Mouse (Mus musculus): ENCODE data around the gene Nfia.

Gene Nfia

DNA sequence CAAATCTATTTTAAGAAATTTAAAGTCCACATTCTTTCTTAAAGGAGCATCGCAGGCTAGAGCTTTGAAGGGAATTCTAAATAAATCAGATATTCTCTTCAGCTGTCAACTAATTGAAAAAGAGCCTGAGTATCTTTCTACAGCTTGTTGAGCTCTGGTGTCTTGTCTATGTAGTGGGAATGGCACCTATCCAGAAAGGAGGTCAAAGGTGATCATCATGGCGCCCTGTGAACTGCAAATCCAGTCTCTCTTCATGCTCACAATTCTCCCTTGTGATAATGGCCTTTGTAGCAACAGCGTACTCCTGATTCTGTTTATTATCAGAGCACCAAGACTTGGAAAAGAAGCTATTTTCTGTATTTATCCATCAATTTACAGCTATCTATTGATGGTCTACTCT is 6.4 kb upstream of the Nfia start:
- DNase-seq (ENCODE audit: low spot score) = no peak

DNA sequence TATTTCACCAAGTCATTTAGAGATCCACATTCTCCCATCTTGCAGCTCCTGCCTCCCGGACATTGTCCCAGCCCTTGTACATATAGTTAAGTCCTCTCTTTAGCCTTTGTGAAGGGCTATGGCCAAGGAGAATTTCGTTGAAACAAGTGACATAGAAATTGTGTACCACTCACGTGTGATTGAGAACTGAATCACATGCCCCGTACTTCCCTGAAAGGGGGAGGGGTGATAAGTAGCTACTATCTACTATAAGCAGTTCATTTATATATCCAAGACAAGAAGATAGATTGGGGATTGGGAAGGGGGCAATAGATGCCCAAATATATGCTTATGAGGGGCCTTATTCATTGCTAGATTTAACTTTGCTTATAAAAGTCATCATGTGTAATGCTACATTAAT is 5.5 kb upstream of the Nfia start:
- DNase-seq (ENCODE audit: low spot score) = no peak

DNA sequence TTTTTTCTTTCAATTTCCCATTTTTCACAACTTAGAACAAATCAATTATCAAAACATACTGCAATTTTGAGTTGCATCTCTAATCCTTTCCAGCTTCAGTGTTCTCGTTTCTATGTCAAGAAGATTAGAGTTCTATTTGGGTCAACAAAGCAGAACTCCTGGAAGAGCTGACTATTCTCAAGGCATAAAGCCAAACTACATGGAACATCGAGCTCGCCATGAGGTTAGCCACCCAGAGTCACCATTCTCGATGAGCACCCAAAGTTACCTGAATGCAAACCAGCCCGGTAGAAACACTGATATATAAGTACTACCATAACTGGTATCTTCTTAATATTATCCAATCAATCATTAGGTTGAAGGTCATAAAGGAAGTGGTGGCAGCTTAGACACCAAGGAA is 5.0 kb upstream of the Nfia start:
- no peak for DNase-seq (ENCODE audit: low spot score)

DNA sequence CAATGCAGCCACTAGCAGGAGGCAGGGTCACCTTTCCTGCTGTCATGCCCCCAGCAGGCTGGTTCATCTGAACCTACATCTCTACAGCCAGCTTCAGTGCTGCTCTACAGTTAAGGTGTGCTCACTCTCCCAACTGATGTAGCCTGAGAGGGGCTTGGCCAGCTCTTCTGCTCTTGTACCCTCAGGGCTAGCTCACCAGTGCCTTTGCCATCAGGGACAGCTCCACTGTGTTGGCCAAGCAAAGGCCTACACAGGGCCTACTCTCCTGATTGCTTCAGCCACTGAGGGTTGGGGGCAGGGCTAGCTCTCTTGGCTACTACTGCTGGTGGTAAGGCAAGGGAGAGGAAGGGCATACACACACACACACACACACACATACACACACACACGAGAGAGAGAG is 2.7 kb upstream of the Nfia start:
- no peak for DNase-seq (ENCODE audit: low spot score)

DNA sequence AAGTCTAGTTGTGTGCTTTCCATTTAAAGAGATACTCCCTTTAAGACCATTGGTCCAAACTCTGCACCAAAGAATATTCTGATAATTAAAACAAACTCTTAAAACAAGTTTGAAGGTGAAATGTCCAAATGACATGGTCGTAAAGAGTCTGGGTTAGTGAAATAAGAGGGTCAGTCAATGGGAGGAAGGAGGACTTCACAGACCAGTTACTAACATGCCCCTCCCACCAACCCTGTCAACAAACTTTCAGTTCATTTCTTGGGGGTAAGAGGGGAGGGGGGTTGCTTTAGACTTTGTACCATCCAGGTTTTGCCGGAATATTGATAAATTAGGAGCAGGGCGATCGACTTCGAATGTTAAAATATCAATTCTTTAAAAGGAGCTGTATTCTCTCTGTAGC is 1.1 kb upstream of the Nfia start:
- no peak for DNase-seq (ENCODE audit: low spot score)

DNA sequence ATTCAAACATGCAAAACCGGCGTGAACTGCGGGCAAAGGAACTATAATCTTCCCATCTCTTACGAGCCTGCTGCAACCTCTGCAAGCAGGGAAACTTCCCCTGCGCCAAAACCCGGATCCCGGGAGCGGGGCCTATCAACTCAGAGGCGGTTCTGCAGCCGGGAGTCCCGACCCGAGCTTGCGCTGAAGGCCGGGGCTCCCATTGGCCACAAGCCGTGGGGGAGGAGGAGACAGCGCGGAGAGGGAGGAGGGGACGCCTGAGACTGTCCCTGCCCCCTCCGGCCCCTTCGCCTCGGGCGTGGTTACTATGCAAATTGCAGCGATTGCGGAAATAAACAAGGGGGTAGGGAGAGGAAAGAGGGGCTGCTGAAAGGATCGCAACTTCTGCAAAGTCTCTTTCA is 450 bp upstream of the Nfia start:
- DNase-seq (ENCODE audit: low spot score) = peak; percentile 98

DNA sequence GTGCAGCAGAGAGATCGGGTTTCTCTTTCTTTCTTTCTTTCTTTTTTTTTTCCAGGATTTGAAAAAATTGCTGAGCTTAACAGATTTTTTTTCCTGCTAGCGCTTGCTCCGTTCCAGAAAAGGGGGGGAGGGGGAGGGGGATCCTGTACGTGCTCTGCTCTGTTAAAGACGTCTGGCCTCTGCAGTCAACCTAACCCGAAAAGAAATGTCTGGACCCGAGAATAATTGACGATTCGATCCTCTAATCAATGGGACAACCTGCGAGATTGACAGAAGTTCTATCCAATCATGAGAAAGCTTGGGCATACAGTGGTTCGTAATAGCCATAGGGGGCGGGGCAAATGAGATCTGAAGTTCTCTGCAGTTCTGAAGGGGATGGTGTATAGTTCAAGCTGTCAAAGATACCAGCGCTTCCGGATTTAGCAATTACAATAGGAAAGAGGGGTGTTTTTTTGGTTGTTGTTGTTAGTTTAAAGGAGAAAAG is 618 bp downstream of the Nfia start:
- DNase-seq (ENCODE audit: low spot score) = peak; percentile 97

DNA sequence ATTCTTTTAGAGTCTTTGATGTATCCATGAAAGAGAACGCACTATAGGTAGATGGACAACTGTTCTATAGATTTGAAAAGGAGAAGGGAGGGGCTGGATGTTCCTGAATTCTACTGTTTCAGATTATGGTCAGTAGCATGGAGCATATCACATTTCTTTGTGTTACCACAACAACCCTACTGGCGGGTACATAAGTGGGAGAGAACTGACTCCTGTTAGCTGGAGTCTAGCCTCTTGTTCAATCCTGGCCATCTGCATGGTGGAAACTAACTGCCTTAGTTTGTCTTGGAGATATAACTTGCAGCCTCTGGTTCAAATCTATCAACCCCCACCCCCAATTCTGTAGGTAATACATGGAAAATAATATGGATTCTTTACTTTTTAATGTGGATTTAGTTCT is 1.3 kb downstream of the Nfia start:
- no peak for DNase-seq (ENCODE audit: low spot score)

DNA sequence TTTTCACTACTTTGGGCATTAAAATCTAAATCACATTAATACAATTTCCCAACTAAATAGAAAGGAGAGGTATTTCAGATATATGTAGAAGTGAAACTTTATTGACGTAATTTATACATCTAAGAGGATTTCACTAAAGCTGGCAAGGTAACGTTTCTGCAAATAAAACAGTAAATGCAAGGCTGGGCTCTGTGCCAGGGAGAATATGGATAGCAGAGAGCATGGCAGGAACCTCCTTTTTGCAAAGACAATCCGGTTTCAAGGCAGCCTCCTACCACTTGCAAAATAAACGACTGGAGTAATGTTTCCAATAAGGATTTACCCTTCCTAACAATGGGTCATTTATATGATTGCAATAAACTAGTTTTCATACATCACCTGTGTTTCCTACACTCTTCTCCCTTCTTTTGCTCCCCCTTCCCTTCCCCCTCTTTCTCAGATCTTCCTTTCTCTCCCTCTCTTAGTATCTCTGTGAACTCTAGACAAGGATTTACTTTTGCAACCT is 2.0 kb downstream of the Nfia start:
- DNase-seq (ENCODE audit: low spot score) = no peak

DNA sequence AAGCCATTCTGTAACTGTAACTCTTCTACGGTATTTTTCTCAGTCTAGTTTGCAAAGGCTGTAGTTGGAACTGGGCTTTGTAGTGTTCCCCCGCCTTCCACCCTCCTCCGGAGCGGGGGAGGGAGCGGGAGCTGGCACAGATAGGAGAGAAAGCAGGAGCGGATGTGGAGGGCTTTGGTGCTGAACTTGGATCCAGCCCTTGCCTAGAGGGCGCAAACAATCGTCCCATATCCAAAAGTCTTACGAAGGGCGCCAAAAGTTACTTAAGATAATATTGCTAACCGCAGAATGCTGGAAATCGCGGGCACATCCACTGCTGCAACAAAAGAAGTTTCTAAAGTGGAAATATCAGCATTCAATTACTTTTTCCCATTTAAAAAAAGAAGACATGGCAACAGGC is 2.5 kb downstream of the Nfia start:
- peak; percentile 67 for DNase-seq (ENCODE audit: low spot score)

DNA sequence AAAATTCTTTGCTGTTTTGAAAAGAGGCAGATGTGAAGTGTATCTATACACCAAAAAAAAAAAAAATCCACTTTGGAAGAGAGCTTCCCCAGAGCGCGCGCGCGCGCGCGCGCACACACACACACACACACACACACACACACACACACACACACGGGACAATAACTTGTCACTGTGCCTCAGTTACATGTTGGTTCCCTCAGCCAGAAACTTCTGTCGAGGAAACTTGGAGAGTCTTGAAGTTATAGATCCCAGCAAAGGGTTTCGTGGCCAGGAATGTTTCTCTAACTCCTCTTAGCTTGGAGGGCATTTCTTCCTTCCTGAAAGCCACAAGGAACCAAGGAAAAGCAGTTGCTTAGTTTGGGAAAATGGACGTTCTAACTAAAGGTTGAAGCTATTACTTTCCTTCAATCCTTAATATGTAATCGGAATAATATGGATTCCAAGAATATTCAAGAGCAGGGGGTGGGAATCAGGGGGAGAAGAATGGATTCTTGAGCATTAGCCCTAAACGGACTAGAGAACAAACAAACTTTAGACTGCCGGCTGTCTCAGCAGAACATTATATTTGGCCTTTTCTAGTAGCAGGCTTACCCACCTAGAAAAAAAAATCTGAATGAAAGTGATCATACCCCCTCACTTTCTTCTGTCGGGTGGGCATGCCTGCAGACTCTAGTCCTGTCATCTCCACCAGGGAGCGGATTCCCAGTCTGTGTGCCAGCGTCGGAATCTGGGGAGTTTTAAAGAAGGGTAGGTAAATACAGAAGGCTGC is 3.1 kb downstream of the Nfia start:
- DNase-seq (ENCODE audit: low spot score) = no peak

DNA sequence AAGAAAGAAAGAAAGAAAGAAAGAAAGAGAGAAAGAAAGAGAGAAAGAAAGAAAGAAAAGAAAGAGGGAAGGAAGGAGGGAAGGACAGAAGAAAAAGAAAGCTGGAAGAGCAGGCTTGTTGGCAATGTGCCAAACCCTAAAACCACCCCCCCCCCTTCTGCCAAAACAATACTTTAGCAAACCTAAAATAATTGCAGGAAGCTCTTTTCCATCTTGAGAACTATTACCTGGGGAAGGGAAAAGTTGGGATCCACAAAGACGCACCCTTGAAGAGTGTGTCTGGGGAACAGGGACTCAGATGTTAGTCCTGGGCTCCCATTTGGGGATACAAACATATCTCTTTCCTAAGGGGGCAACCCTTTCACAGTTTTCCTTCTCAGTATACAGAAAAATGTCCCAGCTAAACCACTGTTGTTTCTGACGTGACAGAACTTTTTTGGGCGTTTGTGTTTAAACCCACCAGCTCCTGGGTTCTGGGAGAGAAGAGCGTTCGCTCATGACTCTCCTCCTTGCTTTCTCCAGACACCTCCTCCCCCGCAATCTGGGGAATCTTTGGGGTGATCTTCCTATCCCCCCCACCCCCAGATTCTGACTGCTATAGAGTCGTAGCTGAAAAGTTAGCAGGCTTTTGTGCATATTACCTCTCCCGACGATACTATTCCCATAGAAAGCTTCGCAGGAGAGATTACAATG is 4.0 kb downstream of the Nfia start:
- no peak for DNase-seq (ENCODE audit: low spot score)

DNA sequence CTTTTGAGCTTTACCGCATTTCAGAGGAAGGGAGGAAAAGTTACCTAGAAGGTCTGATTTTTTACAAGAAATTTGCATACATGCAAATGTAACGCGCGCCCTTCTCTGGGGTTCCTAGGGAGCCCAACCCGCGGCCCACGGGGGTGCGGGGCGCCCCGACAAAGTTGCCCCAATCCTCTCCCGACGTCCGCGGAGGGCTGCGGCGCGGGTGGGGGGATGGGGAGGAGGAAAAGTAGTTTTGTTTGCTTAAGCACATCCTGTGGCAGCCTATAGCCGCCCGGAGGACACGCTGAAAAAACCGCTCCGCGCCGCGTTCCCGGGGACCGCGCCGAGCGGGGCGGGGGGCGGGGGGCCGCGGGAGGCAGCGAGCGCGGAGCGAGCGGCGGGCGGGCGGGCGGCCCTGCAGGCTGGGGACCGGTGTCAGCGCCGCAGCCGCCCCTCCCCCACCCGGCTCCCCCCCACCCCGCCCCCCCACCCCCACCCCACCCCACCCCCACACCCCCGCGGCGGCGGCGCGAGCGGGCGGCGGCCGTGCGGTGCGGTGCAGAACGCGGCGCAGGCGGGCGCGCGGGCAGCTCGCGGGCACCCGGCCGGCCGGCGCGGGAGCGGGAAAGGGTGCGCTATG is 4.7 kb downstream of the Nfia start:
- DNase-seq (ENCODE audit: low spot score) = peak; percentile 70

DNA sequence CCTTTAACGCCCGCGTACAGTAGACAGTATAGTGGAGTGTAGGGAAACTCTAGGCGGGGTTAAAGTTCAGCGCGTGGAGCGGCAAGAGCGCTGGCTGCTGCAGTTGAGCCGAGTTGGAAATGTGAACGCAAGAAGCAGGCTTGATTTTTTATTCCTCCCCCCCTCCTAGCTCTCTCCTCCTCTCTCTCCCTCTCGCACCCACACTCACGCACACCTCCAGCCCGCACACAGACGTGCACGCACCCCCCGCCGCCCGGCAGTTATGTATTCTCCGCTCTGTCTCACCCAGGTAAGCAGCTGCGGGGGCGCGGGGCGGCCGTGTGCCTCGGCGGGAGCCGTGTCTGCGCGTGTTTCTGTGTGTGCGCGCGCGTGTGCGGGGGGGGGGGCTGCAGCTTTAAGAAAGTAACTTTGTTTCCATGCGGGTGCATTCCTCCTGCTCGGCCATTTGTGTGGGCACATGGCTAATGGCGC is 5.2 kb downstream of the Nfia start, which contains the start of gene E130114P18Rik:
Gene E130114P18Rik (minus strand): TSS at position 373 of the 471 bp plus-strand sequence.
- peak; percentile 69 for DNase-seq (ENCODE audit: low spot score)

DNA sequence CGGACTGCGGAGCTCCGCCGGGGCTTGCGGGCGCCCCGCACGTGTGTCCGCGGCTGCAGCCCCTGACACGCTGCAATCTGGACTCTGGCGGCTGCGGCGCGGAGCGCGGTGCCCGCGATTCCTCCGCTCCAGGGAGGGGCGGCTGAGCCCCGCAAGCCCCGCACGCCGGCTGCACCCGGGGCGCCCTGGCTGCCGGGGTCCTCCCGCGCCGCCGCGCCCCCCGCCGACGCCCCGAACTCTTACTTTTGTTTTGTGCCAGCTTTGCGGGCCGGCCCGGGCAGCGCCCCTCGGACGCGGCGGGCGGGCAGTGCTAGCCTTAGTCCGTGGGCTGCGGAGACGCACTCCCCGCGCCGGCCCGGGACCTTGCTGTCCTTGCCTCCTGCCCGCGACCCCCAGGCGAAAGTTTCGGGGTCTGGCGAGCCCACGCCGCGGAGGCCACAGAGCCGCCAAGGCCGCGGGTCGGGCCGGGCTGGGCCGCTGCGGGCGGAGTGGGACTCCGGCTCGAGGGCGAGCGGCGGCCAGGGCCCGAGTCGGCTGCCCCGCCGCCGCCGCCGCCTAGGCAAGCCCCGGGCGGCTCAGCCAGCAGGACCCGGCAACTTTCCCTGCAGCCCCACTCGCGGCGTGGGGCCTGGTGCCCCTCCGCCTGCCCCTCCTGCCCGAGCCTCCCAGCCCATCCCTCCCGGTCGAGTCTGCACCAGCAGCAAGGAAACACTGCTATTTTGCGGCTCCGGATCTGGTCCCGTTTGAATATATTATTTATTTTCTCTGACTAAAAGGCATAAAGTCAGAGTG is 5.9 kb downstream of the Nfia start:
- no peak for DNase-seq (ENCODE audit: low spot score)

DNA sequence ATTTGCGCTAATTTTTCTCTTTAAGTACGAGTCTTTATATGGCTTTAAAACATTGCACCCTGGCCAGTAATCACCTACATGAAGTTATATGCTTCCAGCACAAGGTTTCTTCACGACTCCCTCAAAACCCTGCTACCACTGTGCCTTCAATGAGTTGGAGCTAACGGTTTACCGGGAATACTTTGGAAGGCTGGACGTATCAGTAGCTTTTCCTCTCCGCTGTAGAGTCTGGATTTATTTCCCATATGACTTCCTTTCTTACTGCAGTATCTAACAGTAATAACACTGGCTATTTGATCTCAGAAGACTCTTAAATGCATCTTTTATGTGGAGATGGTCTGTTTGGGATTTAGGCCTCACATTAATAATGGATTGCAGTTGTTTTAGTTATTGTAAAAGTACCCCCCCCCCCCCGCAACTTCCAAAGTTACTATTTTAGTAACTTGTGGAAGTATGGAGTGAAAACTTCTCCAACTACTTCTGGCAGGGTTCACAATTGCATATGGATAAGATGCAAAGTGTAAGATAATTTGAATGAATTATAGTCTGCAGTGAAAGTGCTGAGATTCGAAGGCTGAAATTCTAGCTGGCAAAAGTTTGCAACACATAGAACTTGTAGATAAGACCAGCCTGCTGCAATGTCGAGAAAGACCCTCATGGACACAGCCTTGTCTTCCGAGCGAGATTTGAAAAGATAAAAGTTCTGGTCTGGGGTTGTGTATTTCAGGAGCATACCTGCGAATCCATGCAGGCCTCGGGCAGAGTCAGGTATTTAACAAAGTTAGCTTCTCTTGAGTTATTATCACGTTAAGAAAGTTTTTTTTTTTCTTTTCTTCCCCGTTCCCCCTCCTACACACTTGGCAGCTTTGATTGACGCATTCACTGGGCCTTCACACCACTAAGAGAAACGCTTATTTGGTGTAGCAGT is 6.7 kb downstream of the Nfia start:
- no peak for DNase-seq (ENCODE audit: low spot score)

DNA sequence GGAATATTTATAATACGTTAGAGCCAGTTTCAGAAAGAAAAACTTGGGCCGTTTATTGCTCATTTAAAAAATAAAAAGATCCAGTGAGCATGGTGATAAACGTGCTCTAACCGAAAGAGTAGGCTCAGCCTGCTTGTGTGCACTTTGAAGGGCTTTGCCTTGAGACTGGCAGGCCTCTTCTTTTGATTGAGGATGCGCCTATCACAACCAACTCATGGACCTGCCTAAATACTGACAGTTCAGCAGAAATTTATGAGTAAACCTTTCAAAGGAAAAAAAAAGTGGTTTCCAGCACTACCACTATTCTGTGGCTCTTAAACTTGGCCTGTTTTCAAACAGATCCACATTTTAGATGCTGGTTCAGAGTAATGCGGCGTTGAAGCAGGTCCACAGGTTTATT is 7.5 kb downstream of the Nfia start:
- no peak for DNase-seq (ENCODE audit: low spot score)

DNA sequence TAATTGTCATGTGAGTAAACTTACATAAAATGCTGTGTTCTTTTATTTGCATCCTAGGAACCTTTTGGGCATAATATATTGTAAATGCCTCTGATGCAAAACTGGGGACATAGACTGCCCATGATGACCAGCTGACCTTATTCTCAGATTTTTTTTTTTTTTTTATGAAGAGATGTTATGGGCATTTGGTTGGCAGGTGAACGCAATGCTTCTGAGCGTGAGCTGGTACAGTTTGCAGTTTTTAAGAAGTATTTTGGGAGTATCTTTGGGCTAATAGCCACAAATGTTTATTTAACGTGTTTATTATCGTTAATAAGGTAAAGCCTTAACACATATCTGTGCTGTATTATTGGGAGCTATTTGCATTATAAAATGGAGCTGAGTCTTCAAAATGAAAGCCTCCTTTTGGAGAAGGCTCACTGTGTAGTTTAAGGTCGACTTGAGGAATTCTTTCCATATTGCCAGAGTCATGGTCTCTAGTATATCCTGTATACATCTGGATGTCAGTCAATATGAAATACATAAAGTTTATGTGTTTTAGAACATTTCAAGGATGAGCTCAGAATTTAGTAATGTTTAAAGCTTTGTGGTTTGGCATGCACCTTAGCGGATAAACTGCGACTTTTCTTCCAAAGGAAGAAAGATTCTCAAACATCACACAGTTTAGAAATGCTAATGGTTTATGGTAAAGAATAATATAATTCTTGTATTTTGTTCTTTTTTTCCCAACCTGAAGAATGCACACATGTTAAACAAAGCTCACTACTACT is 8.3 kb downstream of the Nfia start:
- DNase-seq (ENCODE audit: low spot score) = no peak

DNA sequence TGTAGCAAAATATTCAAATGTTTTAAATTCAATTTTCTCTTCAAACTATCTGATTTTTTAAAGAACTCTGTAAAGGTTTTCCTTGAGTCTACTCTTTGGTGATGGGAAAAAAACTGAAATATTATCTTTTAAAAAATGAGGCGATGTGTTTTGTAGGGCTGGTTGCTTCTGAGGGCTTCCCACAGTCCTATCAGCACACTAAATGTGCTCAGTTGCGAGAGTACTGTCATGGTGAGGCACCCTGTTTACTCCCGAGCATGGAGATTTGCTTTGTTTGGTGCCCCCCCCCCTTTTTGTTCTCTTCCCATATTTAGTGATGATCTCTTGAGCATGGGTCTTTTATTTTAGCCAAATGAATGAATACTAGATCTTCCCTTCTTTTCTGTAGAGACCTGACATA is 9.5 kb downstream of the Nfia start:
- DNase-seq (ENCODE audit: low spot score) = no peak

DNA sequence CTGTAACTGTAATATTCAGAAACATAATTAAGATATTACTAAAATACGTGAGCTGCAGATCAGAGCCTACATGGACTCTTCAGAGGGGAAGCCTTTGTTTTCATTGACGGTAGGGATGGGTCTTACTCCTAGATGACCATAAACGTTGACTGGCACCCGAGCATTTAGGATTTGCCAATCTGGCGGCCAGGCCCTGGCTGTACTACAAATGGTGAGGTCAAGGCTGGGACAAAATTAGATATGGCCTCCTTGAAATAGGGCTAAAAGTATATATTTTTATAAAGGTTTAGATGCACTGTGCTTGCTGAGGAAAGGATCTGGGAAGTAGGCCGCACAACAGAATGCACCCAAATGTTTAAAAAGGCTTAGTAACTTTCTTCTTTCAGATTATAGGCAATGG is 10.0 kb downstream of the Nfia start:
- no peak for DNase-seq (ENCODE audit: low spot score)
